Mouse (Mus musculus) Patski (cell line): ENCODE measurements around the gene Gm49355. TPM values are rescaled to one million over a fixed set of nuclear protein-coding genes. Genes with fewer than 3 reads are reported as not detected.
A peak's percentile ranks its signal among the peaks of the same experiment; 100 is the strongest.
"Not testable (repeated sequence)": the region's sequence is repeated elsewhere in the genome, so short reads cannot be mapped to it uniquely, and the experiment has no call there.

ENCODE experiments used
- ATAC-seq: fragments of 100-300 bp; one replicate; pipeline ENCODE4 v1.8.0; 2021
- CTCF ChIA-PET: fragments of 350-600 bp; sonication (Branson Sonifier 250); formaldehyde crosslinking; loops from one replicate; lab custom pipeline; 2022; ENCODE audit warnings: inconsistent platforms; lab: Charles Lee
- POLR2A ChIA-PET: fragments of 350-600 bp; sonication (Branson Sonifier 250); formaldehyde crosslinking; loops from one replicate; lab custom pipeline; 2022; ENCODE audit warnings: antibody characterized with exemption, inconsistent platforms; lab: Charles Lee
- DNase-seq: peaks from one replicate; pipeline ENCODE4 v3.0.0-alpha.2; 2011; ENCODE audit warnings: low read depth, low spot score
- H3K27me3 ChIP-seq: fragments of 371-371 bp; one replicate; pipeline ENCODE4 v1.5.1; 2021
- CTCF ChIP-seq: fragments of 100-300 bp; IDR thresholded peaks from one replicate; pipeline ENCODE4 v1.5.1; 2021
- in situ Hi-C: fragments of 300-500 bp; cut with MboI; formaldehyde crosslinking; loops from 3 replicates; pipeline ENCODE4 v1.11.1; 2018; ENCODE audit warnings: low pct_unique_long_range_greater_than_20kb, mixed read lengths
- polyA plus RNA-seq: library from polyadenylated mRNA; unstranded; gene quantifications from one replicate; pipeline ENCODE4 v1.2.3, GENCODE M21; 2021

The Gm49355 gene
- 0.10 TPM for polyA plus RNA-seq

DNA sequence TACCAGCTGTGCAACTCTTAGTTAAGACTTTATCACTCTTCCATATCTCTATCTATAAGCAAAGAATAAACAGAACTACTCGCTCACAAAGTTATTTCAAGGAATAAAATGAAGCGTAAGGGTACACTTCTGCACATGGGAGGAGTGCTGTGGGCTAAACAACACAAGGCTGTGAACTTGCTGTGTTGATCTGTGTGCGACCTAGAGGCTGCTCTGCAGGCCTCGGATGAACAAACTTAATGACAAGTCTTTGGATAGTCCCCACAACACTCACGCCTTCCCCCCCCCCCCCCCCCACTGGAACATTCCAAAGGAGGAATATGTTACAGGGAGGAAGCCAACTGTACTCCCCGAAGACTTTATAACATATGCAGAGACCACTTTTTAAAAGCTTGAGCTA, at the start of gene Gm49355:
Gene Gm49355 (plus strand): TSS at position 336 of the 400 bp plus-strand sequence.
- TF ChIP-seq CTCF = no peak
- peaks cover 38% of the 10 kb centered on the region for H3K27me3 ChIP-seq
- ChIA-PET CTCF (no interaction called here), POLR2A (no interaction called here)
- DNase-seq = no peak
- no peak for ATAC-seq
- in situ Hi-C loops = loop anchor here (5.0 to 25.0 kb wide), 3 partner anchors 66 to 346 kb away; no protein-coding TSS in a partner anchor

DNA sequence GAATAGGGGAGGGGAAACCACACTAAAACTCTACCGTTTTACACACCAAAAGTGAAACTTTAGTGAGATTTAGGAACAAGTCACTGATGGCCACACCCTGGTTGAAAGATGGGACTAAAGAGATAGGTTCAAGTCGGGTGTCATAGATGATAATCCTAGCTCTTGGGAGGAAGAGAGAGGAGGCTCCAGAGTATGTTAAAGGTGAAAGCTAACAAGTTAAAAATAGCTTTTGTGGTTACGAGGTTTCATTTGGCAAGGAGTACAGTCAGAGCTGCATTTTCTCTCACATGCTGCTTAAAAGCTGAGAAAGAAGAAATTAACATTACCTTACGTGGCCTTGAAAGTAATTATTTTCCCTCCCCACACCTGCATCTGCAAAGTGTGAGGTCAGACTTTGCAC, 40.0 kb upstream of the Gm49355 start:
- no peak for ATAC-seq
- no peak for DNase-seq
- ChIA-PET POLR2A (no interaction called here), CTCF (no interaction called here)
- no peaks in the 10 kb centered on the region for H3K27me3 ChIP-seq
- in situ Hi-C loops = no loop called here
- TF ChIP-seq CTCF = no peak

DNA sequence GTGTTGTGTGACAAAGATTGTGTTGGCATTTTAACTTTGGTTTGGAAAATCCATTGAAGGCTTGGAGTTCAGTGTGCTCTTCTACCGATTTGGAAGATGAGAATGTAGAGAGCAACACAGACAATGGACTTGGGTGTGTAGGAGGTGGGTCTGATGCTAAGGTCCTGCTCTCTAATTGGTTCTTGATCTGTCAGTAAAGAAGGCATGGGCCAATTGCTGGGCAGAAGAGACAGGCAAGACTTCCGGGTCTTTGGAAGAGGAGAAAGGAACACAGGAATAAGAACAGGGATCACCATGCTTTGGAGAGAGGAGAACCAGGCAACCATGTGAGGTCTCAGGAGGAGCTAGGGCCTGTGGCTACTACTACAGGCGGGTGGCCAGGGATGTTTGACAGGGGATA, 7.7 kb upstream of the Gm49355 start:
- DNase-seq (no peak), ATAC-seq (no peak)
- H3K27me3 ChIP-seq = peaks cover 35% of the 10 kb centered on the region
- TF ChIP-seq CTCF = no peak
- POLR2A ChIA-PET = no interaction called here
- in situ Hi-C loops = loop anchor here (25.0 kb wide), 1 partner anchor 339 kb away; no protein-coding TSS in a partner anchor
- CTCF ChIA-PET = no interaction called here

DNA sequence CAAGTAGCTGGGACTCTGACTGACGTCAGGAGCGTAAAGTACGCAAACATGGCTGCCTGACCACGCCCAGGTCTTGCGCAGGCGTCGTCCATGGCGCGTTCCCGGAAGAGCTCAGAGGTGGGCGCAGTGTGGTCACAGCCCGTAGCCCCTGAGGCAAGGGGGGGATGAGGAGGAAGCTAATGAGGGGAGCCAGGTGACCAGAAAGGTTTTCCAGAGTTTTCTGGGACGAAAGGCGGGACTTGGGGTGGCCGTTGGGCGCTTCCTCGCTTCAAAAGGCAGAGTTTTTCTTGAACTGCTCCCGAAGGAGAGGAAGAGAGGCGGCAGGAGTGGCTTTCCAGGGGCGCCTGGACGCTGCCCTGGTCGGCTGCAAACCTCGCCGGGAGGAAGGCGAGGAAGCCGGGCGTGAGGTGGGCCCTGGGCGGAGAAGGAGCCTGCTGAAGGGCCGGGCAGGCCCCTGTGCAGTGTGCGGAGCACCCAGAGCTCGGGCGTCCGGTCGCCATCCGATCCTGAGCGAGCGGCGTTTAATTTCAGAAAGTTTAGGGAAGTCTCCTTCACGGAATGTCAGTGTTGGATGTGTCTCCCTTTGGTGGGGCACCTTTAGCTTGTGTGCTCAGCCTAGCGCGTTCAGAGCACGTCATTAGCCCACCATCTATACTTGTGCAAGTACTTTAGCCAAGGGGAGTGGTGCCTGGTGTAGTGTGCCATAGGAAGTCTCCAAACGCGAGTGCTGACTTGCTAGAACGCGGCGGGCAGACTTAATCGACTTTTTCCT, 551 bp downstream of the Gm49355 start, which contains the start of gene 3830406C13Rik:
Gene 3830406C13Rik (plus strand): TSS at position 33 of the 772 bp plus-strand sequence.
- ChIA-PET POLR2A (no interaction called here), CTCF (no interaction called here)
- peak; percentile 33 for DNase-seq
- peak; percentile 90 for ATAC-seq
- in situ Hi-C loops = loop anchor here (5.0 to 25.0 kb wide), 3 partner anchors 67 to 347 kb away; no protein-coding TSS in a partner anchor
- peaks cover 34% of the 10 kb centered on the region for H3K27me3 ChIP-seq
- no peak for TF ChIP-seq CTCF

DNA sequence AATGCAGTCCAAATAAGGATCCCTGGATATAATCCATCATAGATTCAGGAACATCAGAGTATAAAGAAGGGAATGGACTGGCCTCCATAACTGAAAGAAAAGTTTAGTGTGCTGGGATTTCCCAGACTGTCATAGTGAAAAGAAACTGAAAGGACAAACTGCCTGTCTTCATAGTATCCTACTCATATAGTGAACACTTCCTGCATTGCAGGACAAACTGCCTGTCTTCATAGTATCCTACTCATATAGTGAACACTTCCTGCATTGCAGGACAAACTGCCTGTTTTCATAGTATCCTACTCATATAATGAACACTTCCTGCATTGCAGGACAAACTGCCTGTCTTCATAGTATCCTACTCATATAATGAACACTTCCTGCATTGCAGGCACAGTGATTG, 6.0 kb downstream of the Gm49355 start:
- not testable (repeated sequence) for DNase-seq
- in situ Hi-C loops = loop anchor here (10.0 to 25.0 kb wide), 2 partner anchors 135 to 352 kb away; no protein-coding TSS in a partner anchor

DNA sequence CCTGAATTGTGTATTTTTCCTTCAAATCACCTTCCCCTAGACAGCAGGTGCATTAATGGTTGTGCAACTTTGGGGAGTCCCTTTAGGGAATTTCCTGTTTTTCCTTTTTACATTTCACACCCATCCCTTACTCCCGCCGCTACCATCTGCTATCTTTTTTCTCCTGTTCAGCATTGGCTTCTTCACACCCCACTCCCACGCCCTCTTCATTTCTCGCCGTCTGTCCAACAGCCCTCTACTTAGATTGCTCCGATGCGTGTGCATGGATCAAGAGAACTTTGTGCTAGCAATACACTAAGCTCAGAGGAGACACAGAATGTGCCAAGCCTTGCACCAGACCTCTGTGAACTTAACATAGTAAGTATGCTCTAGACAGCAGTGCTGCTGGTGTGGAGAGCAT, 12.6 kb downstream of the Gm49355 start:
- ChIA-PET POLR2A (no interaction called here), CTCF (interaction anchor here (1.5 kb wide), 1 partner anchor 33 kb away, joined by 3 read pairs; no protein-coding TSS in a partner anchor)
- no peak for ATAC-seq
- no peaks in the 10 kb centered on the region for H3K27me3 ChIP-seq
- TF ChIP-seq CTCF = no peak
- no peak for DNase-seq
- in situ Hi-C loops = loop anchor here (5.0 to 25.0 kb wide), 2 partner anchors 236 to 359 kb away; no protein-coding TSS in a partner anchor

More for the DNA sequence above, 6.0 kb downstream of the Gm49355 start:
- peaks cover 13% of the 10 kb centered on the region for H3K27me3 ChIP-seq
- ATAC-seq, POLR2A ChIA-PET, CTCF ChIA-PET: not testable (repeated sequence)

DNA sequence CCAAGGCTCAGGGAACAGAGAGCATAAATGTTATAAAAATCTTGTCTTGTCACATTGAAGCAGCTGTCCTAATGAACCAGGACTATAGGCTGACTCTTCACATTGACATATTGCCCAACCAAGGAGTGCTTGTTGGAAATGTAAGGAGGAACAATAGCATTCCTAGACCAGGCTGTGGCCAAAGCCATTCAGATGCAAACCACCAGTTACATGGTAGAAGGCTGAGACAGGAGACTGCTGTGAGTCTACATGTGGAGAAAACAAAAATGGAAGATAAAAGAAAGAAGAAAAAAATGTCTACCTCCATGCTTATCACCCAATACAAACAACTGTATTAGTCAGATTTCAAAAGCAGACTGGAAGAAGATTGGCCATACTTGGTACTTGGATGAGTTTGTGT, 15.4 kb downstream of the Gm49355 start:
- POLR2A ChIA-PET = no interaction called here
- no peak for TF ChIP-seq CTCF
- DNase-seq (no peak), ATAC-seq (no peak)
- no peaks in the 10 kb centered on the region for H3K27me3 ChIP-seq
- in situ Hi-C loops = loop anchor here (5.0 to 25.0 kb wide), 2 partner anchors 233 to 362 kb away; no protein-coding TSS in a partner anchor
- CTCF ChIA-PET = no interaction called here

DNA sequence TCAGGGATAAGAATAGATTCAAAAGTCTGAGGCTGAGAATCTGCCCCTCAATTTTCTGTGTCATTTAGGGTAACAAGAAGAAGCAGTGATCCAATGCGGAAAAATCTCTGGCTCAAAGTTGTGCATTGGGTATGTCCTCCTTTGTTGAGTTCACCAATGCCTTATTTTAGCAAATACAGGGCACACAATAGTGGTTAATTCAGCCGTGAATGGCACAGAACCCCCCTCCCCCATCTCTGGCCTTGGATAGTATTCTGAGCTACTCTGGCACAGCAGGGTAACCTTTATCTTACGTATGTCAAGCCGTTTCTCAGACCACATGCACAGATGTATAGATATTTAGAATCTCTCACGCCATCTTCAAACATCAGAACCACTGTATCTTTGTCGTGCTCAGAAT, 15.9 kb downstream of the Gm49355 start:
- H3K27me3 ChIP-seq = peaks cover 2% of the 10 kb centered on the region
- TF ChIP-seq CTCF = no peak
- CTCF ChIA-PET = no interaction called here
- in situ Hi-C loops = loop anchor here (5.0 to 25.0 kb wide), 2 partner anchors 233 to 362 kb away; no protein-coding TSS in a partner anchor
- POLR2A ChIA-PET = no interaction called here
- ATAC-seq (no peak), DNase-seq (no peak)

DNA sequence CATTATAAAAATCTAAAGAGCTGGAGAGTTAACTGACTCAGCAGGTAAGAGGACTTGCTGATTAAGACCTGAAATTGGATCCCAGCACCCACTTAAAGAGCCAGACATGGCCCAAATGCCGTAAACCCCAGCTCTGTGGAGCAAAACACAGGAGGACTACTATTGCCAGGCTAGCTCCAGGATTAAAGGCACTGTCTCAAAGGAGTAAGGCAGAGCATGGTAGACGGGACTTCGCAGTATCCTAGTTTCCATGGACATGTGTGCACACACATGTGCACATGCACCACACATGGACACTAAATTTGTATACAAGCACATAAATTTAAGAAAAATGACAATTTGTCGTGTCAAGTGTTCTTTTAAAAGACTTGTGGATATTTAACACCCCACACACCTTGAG, 16.5 kb downstream of the Gm49355 start:
- peaks cover 8% of the 10 kb centered on the region for H3K27me3 ChIP-seq
- DNase-seq (no peak), ATAC-seq (no peak)
- in situ Hi-C loops = no loop called here
- no peak for TF ChIP-seq CTCF
- POLR2A ChIA-PET = no interaction called here
- CTCF ChIA-PET = no interaction called here

DNA sequence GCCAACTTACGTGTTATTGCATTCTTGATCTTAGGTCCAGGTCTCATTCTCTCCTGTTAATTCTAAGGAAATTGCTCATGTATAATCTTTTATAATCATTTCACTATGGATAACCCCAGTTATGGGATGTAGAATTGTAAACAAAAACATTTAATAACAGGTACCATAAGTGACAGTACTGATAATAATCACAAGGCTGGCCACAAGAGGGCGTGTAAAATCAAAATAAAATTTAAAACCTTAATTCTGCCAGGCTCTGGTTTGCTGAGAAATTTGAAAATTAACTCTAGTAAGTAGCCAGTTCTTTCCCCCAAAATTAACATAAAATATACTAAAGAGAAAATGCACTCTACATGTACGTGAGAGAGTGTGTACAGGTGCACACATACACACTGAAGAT, 16.9 kb downstream of the Gm49355 start:
- in situ Hi-C loops = no loop called here
- DNase-seq (no peak), ATAC-seq (no peak)
- ChIA-PET CTCF (no interaction called here), POLR2A (no interaction called here)
- H3K27me3 ChIP-seq = peaks cover 8% of the 10 kb centered on the region
- TF ChIP-seq CTCF = peak; percentile 53

DNA sequence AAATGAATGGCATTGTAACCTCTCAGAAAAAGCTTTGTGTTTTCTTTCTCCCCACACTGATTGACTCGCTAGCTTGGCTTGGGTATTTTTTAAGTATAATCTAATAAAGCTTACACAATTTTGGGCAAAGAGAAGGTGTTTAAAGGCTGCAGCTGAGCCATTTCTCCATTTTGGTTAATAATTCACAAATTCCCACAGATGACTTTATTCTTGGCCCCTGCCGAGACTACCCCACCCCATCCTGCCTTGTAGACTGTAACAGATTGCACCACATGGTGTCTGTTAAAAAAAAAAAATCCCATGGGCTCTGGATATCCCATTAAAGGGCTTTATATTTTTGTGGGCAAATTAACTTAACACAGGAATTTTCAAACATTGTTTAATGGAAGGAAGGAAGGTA, 19.3 kb downstream of the Gm49355 start:
- peaks cover 11% of the 10 kb centered on the region for H3K27me3 ChIP-seq
- POLR2A ChIA-PET = interaction anchor here (1.1 kb wide), 1 partner anchor 53 kb away, joined by 5 read pairs; no protein-coding TSS in a partner anchor
- ATAC-seq (peak; percentile 77), DNase-seq (peak; percentile 68)
- in situ Hi-C loops = no loop called here
- CTCF ChIA-PET = interaction anchor here (1.3 to 1.4 kb wide), 2 partner anchors 19 to 89 kb away, joined by 3 read pairs; no protein-coding TSS in a partner anchor
- TF ChIP-seq CTCF = no peak
